Mouse (Mus musculus): Measurements from ENCODE around the gene Ces1a.

- no peak for TF ChIP-seq CTCF (IDR thresholded peaks at IDR 0.05; ENCODE audit: borderline replicate concordance, insufficient read depth, low read length)
- TF ChIP-seq POLR2A (IDR thresholded peaks at IDR 0.05; ENCODE audit: low read depth, low read length): no peak
Observed at GRCm38 (mm10) chr8:93010286-93010685, 37.7 kb downstream of the Ces1a start.
